ENCODE assay signal across 1 mouse cellular context in the genomic region with DNA sequence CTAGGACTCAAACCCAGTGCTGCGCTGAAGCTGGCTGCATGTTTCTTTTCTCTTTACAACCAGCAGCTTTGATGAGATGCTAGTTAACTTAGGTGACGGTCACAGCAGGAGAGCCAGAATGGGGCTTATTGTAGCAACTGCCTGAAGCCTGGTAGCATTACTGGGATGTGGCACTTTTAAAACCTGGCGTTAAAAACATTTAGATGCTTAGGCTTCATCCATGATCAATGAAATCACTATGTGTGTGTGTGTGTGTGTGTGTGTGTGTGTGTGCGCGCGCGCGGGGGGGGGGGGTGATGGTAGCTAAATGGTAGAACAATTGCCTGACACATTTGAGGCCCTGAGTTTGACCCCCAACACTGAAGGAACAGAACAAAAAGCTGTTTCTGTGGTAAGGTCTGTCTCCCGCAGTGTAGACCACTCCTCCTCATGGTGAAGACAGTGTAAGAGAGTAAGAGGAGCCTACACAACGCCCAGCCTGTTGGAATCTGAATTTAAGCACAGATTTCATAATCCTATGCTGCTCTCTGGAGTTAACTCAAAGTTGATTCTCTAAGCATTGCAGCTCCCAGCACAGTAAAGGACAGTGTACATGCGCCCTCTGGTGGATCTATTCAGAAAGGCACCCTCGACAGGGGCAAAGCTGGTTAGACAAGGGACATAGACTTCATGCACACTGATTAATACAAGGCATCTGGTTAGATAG.
TF ChIP-seq lines count a peak whose summit lies in the region.

No protein-coding gene starts in this region.

TF ChIP-seq in MEL, 35 proteins besides CTCF, POLR2A, EP300 and RAD21:
- peak; percentile 17; the same call in 1 of the 2 replicates for TF ChIP-seq ELF1 (IDR thresholded peaks at IDR 0.05; ENCODE audit: low read depth, low read length)
- TF ChIP-seq USF2 (IDR thresholded peaks at IDR 0.05; ENCODE audit: borderline replicate concordance in 1 of 2, insufficient read depth in 1 of 2, low read depth in 1 of 2, low read length in 2 of 2), result no peak
- TF ChIP-seq UBTF (IDR thresholded peaks at IDR 0.05; ENCODE audit: borderline replicate concordance, insufficient read depth, low read depth, low read length), result no peak
- no peak for TF ChIP-seq GABPA (IDR thresholded peaks at IDR 0.05; ENCODE audit: low read depth, low read length)
- no peak for TF ChIP-seq MYB (IDR thresholded peaks at IDR 0.05; ENCODE audit: low read depth, low read length)
- no peak for TF ChIP-seq ZMIZ1 (IDR thresholded peaks at IDR 0.05; ENCODE audit: low read depth, low read length)
- TF ChIP-seq CHD1 (IDR thresholded peaks at IDR 0.05; ENCODE audit: low read depth, low read length), result no peak
- no peak for TF ChIP-seq TAL1 (IDR thresholded peaks at IDR 0.05; ENCODE audit: low read length)
- TF ChIP-seq MXI1 (IDR thresholded peaks at IDR 0.05; ENCODE audit: low read depth, low read length), result no peak
- no peak for TF ChIP-seq RCOR1 (IDR thresholded peaks at IDR 0.05; ENCODE audit: low read depth, low read length)
- TF ChIP-seq MAX (IDR thresholded peaks at IDR 0.05; ENCODE audit: low read length), result no peak
- TF ChIP-seq BHLHE40 (IDR thresholded peaks at IDR 0.05; ENCODE audit: borderline replicate concordance, low read depth, low read length), result peak; percentile 60; the same call in 1 of the 2 replicates
- no peak for TF ChIP-seq USF1 (IDR thresholded peaks at IDR 0.05; ENCODE audit: low read depth, low read length)
- no peak for TF ChIP-seq NRF1 (IDR thresholded peaks at IDR 0.05; ENCODE audit: insufficient read depth, low read depth, low read length, poor library complexity, severe bottlenecking)
- TF ChIP-seq ETS1 (IDR thresholded peaks at IDR 0.05; ENCODE audit: low read depth, low read length), result no peak
- no peak for TF ChIP-seq GATA1 (IDR thresholded peaks at IDR 0.05; ENCODE audit: low read depth, low read length)
- TF ChIP-seq MAFK (IDR thresholded peaks at IDR 0.05; ENCODE audit: borderline replicate concordance, low read depth, low read length), result no peak
- no peak; the same call in 1 of the 2 replicates for TF ChIP-seq POLR2AphosphoS2 (IDR thresholded peaks at IDR 0.05; ENCODE audit: low read length)
- no peak for TF ChIP-seq HCFC1 (IDR thresholded peaks at IDR 0.05; ENCODE audit: low read depth, low read length)
- no peak for TF ChIP-seq MEF2A (IDR thresholded peaks at IDR 0.05; ENCODE audit: extremely low read depth, insufficient replicate concordance, low read depth, low read length, poor library complexity, severe bottlenecking)
- no peak for TF ChIP-seq ZNF384 (IDR thresholded peaks at IDR 0.05; ENCODE audit: low read depth, low read length)
- TF ChIP-seq ZKSCAN1 (IDR thresholded peaks at IDR 0.05; ENCODE audit: low read depth, low read length), result no peak
- no peak for TF ChIP-seq MAZ (IDR thresholded peaks at IDR 0.05; ENCODE audit: low read depth, low read length)
- TF ChIP-seq MYC (IDR thresholded peaks at IDR 0.05; ENCODE audit: low read depth, low read length), result peak; percentile 69
- TF ChIP-seq SIN3A (IDR thresholded peaks at IDR 0.05; ENCODE audit: low read length), result peak; percentile 74; the same call in 1 of the 2 replicates
- TF ChIP-seq SMC3 (IDR thresholded peaks at IDR 0.05; ENCODE audit: low read depth, low read length), result peak; percentile 100
- no peak for TF ChIP-seq KAT2A (conservative IDR thresholded peaks at IDR 0.05; ENCODE audit: low read depth, low read length)
- no peak for TF ChIP-seq E2F4 (IDR thresholded peaks at IDR 0.05; ENCODE audit: borderline replicate concordance, low read depth, low read length)
- TF ChIP-seq NELFE (IDR thresholded peaks at IDR 0.05; ENCODE audit: low read depth, low read length), result no peak
- peak; percentile 100 for TF ChIP-seq ZC3H11A (IDR thresholded peaks at IDR 0.05; ENCODE audit: low read depth, low read length)
- TF ChIP-seq JUND (IDR thresholded peaks at IDR 0.05; ENCODE audit: low read depth, low read length), result no peak; the same call in 1 of the 2 replicates
- no peak for TF ChIP-seq CHD2 (IDR thresholded peaks at IDR 0.05; ENCODE audit: low read length)
- peak; percentile 44; the same call in 1 of the 2 replicates for TF ChIP-seq TBP (IDR thresholded peaks at IDR 0.05; ENCODE audit: low read depth, low read length)
- TF ChIP-seq POLR2AphosphoS5 (IDR thresholded peaks at IDR 0.05; ENCODE audit: borderline replicate concordance, low read depth, low read length), result no peak
- TF ChIP-seq TCF12 (IDR thresholded peaks at IDR 0.05; ENCODE audit: low read depth, low read length), result no peak
